Mouse (Mus musculus) hindbrain, postnatal 0 days (tissue): ENCODE measurements around the gene Gm20388. TPM values are rescaled to one million over a fixed set of nuclear protein-coding genes. Genes with fewer than 3 reads are reported as not detected.

Experiments used
- ATAC-seq: fragments of 200-750 bp; cut with Nextera tagmentation; 2 replicates; pipeline ENCODE4 v1.8.0; 2017; ENCODE audit warnings: mild to moderate bottlenecking, moderate TSS enrichment, moderate library complexity
- DNase-seq: peaks from one replicate; pipeline ENCODE4 v3.0.0-alpha.2; 2015; ENCODE audit warnings: low spot score
- H3K27ac ChIP-seq: fragments of 300-500 bp; sonication (generic); 2 replicates; pipeline ENCODE4 v1.5.1; 2014; ENCODE audit warnings: mild to moderate bottlenecking
- H3K27me3 ChIP-seq: fragments of 300-500 bp; sonication (generic); 2 replicates; pipeline ENCODE4 v1.6.1; 2014; ENCODE audit warnings: low read length, mixed read lengths; ENCODE audit not compliant: insufficient read depth
- H3K36me3 ChIP-seq: fragments of 300-500 bp; sonication (generic); 2 replicates; pipeline ENCODE4 v1.6.1; 2014; ENCODE audit warnings: low read length, mixed read lengths; ENCODE audit not compliant: insufficient read depth
- H3K4me1 ChIP-seq: fragments of 300-500 bp; sonication (generic); 2 replicates; pipeline ENCODE4 v1.6.1; 2014; ENCODE audit warnings: antibody characterized with exemption, low read length, mixed read lengths; ENCODE audit not compliant: insufficient read depth
- H3K4me2 ChIP-seq: fragments of 300-500 bp; sonication (generic); 2 replicates; pipeline ENCODE4 v1.6.1; 2014; ENCODE audit warnings: low read depth, mild to moderate bottlenecking, low read length, moderate library complexity, mixed read lengths
- H3K4me3 ChIP-seq: fragments of 300-500 bp; sonication (generic); 2 replicates; pipeline ENCODE4 v1.5.1; 2014; ENCODE audit warnings: low read length
- H3K9ac ChIP-seq: fragments of 300-500 bp; sonication (generic); replicated peaks from 2 replicates; pipeline ENCODE4 v1.6.1; 2014; ENCODE audit warnings: mild to moderate bottlenecking, low read length, moderate library complexity, mixed read lengths
- H3K9me3 ChIP-seq: fragments of 300-500 bp; sonication (generic); 2 replicates; pipeline ENCODE4 v1.6.1; 2016; ENCODE audit warnings: low read length, mixed read lengths
- CTCF ChIP-seq: IDR thresholded peaks from 2 replicates; pipeline ENCODE4 v1.5.1; 2016; ENCODE audit warnings: antibody characterized with exemption, control low read depth, low read depth
- WGBS: fragments of 180-500 bp; shearing (Covaris S2); extraction: QIAGEN DNeasy Blood & Tissue Kit; methylation state at CpG from one replicate; pipeline ENCODE4 v1.1.7; 2014; 5-methylcytosine and 5-hydroxymethylcytosine counted together
- polyA plus RNA-seq: library from polyadenylated mRNA; unstranded; fragments of >200 nt; fragmentation: Nextera tagmentation; extraction: Ambion mirVana; gene quantifications from 2 replicates; pipeline ENCODE4 v1.2.1, GENCODE M21; 2015
- total RNA-seq: library from RNA; depleted of rRNA; stranded (reverse); fragments of >200 nt; gene quantifications from 2 replicates; pipeline ENCODE4 v1.2.3, GENCODE M21; 2014

Gene Gm20388
- total and polyA plus RNA-seq, 2 experiments from 2014 or later: 71.3 TPM; not detected in 1

GRCm38 (mm10) chr8:122652643-122653042 lies 2742.0 kb downstream of the Gm20388 start:
- Histone ChIP-seq H3K9me3 (no peaks in the 10 kb centered on the region), H3K4me3 (no peak overlapping the region), H3K4me1 (peaks cover 2% of the 10 kb centered on the region), H3K4me2 (no peak overlapping the region), H3K36me3 (peaks cover 10% of the 10 kb centered on the region), H3K27ac (no peak overlapping the region), H3K9ac (no peak overlapping the region), H3K27me3 (no peaks in the 10 kb centered on the region)
- 71% methylated on average over 6 of the region's 6 CpGs for WGBS
- DNase-seq: no peak
- no peak for TF ChIP-seq CTCF
- ATAC-seq: no peak

GRCm38 (mm10) chr8:122654768-122655167 lies 2744.1 kb downstream of the Gm20388 start:
- no peak overlapping the region for H3K4me2 ChIP-seq
- WGBS: 43% methylated on average over 7 of the region's 7 CpGs
- no peaks in the 10 kb centered on the region for H3K9me3 ChIP-seq
- DNase-seq (peak; percentile 35), ATAC-seq (no peak)
- no peak for TF ChIP-seq CTCF
- H3K27ac ChIP-seq: no peak overlapping the region
- H3K9ac ChIP-seq: no peak overlapping the region
- H3K36me3 ChIP-seq: peaks cover 4% of the 10 kb centered on the region; the same call in 1 of the 2 replicates
- H3K4me3 ChIP-seq: no peak overlapping the region
- H3K4me1 ChIP-seq: peaks cover 2% of the 10 kb centered on the region
- H3K27me3 ChIP-seq: no peaks in the 10 kb centered on the region

- TF ChIP-seq CTCF: no peak
- Histone ChIP-seq H3K9me3 (no peaks in the 10 kb centered on the region), H3K4me3 (no peak overlapping the region), H3K9ac (no peak overlapping the region), H3K4me1 (peaks cover 2% of the 10 kb centered on the region), H3K4me2 (no peak overlapping the region), H3K36me3 (0 out of 2 replicates have a peak, but pooled peaks cover 4% of the 10 kb centered on the region), H3K27ac (no peak overlapping the region), H3K27me3 (no peaks in the 10 kb centered on the region)
- WGBS: 76% methylated on average over 13 of the region's 13 CpGs
- ATAC-seq (no peak), DNase-seq (no peak)
Measured at GRCm38 (mm10) chr8:122656056-122656999, 2745.7 kb downstream of the Gm20388 start.

GRCm38 (mm10) chr8:122658149-122658806 lies 2747.6 kb downstream of the Gm20388 start:
- 74% methylated on average over 10 of the region's 10 CpGs for WGBS
- TF ChIP-seq CTCF: no peak
- Histone ChIP-seq H3K36me3 (0 out of 2 replicates have a peak, but pooled peaks cover 4% of the 10 kb centered on the region), H3K9me3 (no peaks in the 10 kb centered on the region), H3K4me2 (no peak overlapping the region), H3K4me1 (peaks cover 2% of the 10 kb centered on the region; the same call in 1 of the 2 replicates), H3K4me3 (no peak overlapping the region), H3K9ac (no peak overlapping the region), H3K27ac (no peak overlapping the region), H3K27me3 (no peaks in the 10 kb centered on the region)
- no peak for ATAC-seq
- DNase-seq: no peak

- no peak overlapping the region for H3K4me2 ChIP-seq
- DNase-seq: no peak
- peaks cover 2% of the 10 kb centered on the region; the same call in 1 of the 2 replicates for H3K4me1 ChIP-seq
- TF ChIP-seq CTCF: no peak
- no peaks in the 10 kb centered on the region for H3K27me3 ChIP-seq
- 78% methylated on average over 9 of the region's 9 CpGs for WGBS
- no peak overlapping the region for H3K9ac ChIP-seq
- H3K36me3 ChIP-seq: 0 out of 2 replicates have a peak, but pooled peaks cover 4% of the 10 kb centered on the region
- ATAC-seq: no peak
- H3K9me3 ChIP-seq: no peaks in the 10 kb centered on the region
- H3K4me3 ChIP-seq: no peak overlapping the region
- no peak overlapping the region for H3K27ac ChIP-seq
Measured at GRCm38 (mm10) chr8:122658807-122659160, 2748.1 kb downstream of the Gm20388 start.

GRCm38 (mm10) chr8:122660022-122660421 lies 2749.4 kb downstream of the Gm20388 start:
- Histone ChIP-seq H3K4me2 (no peak overlapping the region), H3K27me3 (no peaks in the 10 kb centered on the region), H3K4me1 (peaks cover under 1% of the 10 kb centered on the region), H3K9me3 (no peaks in the 10 kb centered on the region), H3K4me3 (no peak overlapping the region), H3K27ac (no peak overlapping the region), H3K36me3 (0 out of 2 replicates have a peak, but pooled peaks cover 4% of the 10 kb centered on the region), H3K9ac (no peak overlapping the region)
- no peak for DNase-seq
- no peak for ATAC-seq
- peak; percentile 59 for TF ChIP-seq CTCF
- 75% methylated on average over 2 of the region's 2 CpGs for WGBS
